Mouse (Mus musculus): ENCODE data around the gene Gm17018. TPM values are rescaled to one million over a fixed set of nuclear protein-coding genes. Genes with fewer than 3 reads are reported as not detected.

Gm17018 gene
- polyA plus RNA-seq (2017; shearing (Covaris generic)) = 9.6 TPM

DNA sequence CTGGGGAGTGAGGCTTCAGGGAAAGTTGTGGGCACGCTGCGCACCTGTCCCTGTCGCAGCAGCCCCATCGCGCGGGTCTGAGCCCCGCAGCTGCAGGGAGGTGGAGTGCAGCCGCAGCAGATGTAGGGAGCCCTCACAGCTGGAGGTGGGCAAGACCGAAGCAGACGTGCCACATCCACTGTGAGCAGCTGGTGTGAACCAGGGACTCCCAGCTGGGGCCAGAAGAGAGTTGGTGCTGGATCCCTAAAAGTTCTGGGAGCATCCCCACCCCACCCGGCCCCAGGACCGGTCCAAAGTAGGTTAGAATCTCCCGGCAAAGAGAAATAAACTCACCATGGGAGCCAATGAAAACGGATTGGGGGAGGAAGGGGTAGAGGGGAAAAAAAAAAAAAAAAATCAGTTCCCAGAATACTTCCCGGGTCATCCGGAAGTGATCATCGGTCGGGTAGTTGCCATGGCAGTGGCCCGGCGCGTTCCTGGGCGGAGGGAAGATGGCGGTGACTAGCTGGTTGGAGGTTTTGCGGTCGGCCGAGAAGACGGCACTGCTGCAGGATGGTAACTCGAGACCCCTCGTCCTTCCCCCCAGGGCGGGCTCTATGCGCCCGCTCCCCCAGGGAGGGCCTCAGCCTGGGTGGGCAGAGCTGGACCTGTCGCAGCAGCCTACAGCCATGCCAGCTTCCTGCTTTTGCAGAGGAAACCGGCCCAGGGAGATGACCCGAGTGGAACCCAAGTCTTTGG lies at the start of gene Gm17018, which contains the start of gene Poll:
Gene Gm17018, plus strand, starts transcription at position 463 of the 738 bp plus-strand sequence.
Gene Poll, minus strand, starts transcription at position 379 of the 738 bp plus-strand sequence.

Other genes with a start within 250 kb of the Gm17018 start
- 16.8 TPM for gene Btrc, start 196.9 kb upstream of the Gm17018 start, polyA plus RNA-seq (2017; shearing (Covaris generic))
- 6.0 TPM for gene Poll, start 84 bp upstream of the Gm17018 start, polyA plus RNA-seq (2017; shearing (Covaris generic))
- gene Fbxw4, start 99.7 kb downstream of the Gm17018 start, polyA plus RNA-seq (2017; shearing (Covaris generic)) = 13.5 TPM
- not detected for gene Fgf8, start 182.3 kb downstream of the Gm17018 start, polyA plus RNA-seq (2017; shearing (Covaris generic))
- gene Npm3, start 189.0 kb downstream of the Gm17018 start, polyA plus RNA-seq (2017; shearing (Covaris generic)) = 21.0 TPM
- gene Mgea5, start 223.2 kb downstream of the Gm17018 start, polyA plus RNA-seq (2017; shearing (Covaris generic)) = 339 TPM

Data from effector memory CD4-positive, alpha-beta T cell, adult 7 months (primary cell).